Mouse (Mus musculus) neural tube, embryonic 11.5 days (tissue): ENCODE data around the gene Snx3. TPM values are rescaled to one million over a fixed set of nuclear protein-coding genes. Genes with fewer than 3 reads are reported as not detected.

Experiments
- ATAC-seq: fragments of 200-750 bp; cut with Nextera tagmentation; 2 replicates; pipeline ENCODE4 v1.8.0; 2017; ENCODE audit warnings: moderate number of reproducible peaks, mild to moderate bottlenecking, moderate TSS enrichment, moderate library complexity; ENCODE audit not compliant: insufficient read depth, low FRiP score, low TSS enrichment
- DNase-seq: peaks from one replicate; pipeline ENCODE4 v3.0.0-alpha.2; 2015; ENCODE audit warnings: low spot score
- H3K27ac ChIP-seq: fragments of 300-500 bp; sonication (generic); 2 replicates; pipeline ENCODE4 v1.5.1; 2014; ENCODE audit warnings: low read depth, mild to moderate bottlenecking, low read length
- H3K27me3 ChIP-seq: fragments of 300-500 bp; sonication (generic); 2 replicates; pipeline ENCODE4 v1.6.1; 2014; ENCODE audit warnings: mild to moderate bottlenecking, low read length, mixed read lengths; ENCODE audit not compliant: control insufficient read depth, insufficient read depth
- H3K36me3 ChIP-seq: fragments of 300-500 bp; sonication (generic); 2 replicates; pipeline ENCODE4 v1.6.1; 2014; ENCODE audit warnings: mild to moderate bottlenecking, low read length, moderate library complexity, mixed read lengths; ENCODE audit not compliant: control insufficient read depth, insufficient read depth
- H3K4me1 ChIP-seq: fragments of 300-500 bp; sonication (generic); 2 replicates; pipeline ENCODE4 v1.6.1; 2014; ENCODE audit warnings: low read length, mixed read lengths; ENCODE audit not compliant: control insufficient read depth, insufficient read depth
- H3K4me2 ChIP-seq: fragments of 300-500 bp; sonication (generic); 2 replicates; pipeline ENCODE4 v1.6.1; 2014; ENCODE audit warnings: low read depth, mild to moderate bottlenecking, moderate library complexity
- H3K4me3 ChIP-seq: fragments of 300-500 bp; sonication (generic); 2 replicates; pipeline ENCODE4 v1.5.1; 2014; ENCODE audit warnings: low read depth, low read length
- H3K9ac ChIP-seq: fragments of 300-500 bp; sonication (generic); 2 replicates; pipeline ENCODE4 v1.6.1; 2014; ENCODE audit warnings: mild to moderate bottlenecking, low read length
- H3K9me3 ChIP-seq: fragments of 300-500 bp; sonication (generic); 2 replicates; pipeline ENCODE4 v1.6.1; 2016; ENCODE audit warnings: low read length; ENCODE audit not compliant: control insufficient read depth
- WGBS: fragments of 180-500 bp; shearing (Covaris S2); extraction: QIAGEN DNeasy Blood & Tissue Kit; methylation state at CpG from one replicate; pipeline ENCODE4 v1.1.7; 2014; 5-methylcytosine and 5-hydroxymethylcytosine counted together
- polyA plus RNA-seq: library from polyadenylated mRNA; unstranded; fragments of >200 nt; fragmentation: Nextera tagmentation; extraction: Ambion mirVana; gene quantifications from 2 replicates; pipeline ENCODE4 v1.2.1, GENCODE M21; 2014

Gene Snx3
- polyA plus RNA-seq, 1 experiment from 2014 or later: 226 TPM

DNA sequence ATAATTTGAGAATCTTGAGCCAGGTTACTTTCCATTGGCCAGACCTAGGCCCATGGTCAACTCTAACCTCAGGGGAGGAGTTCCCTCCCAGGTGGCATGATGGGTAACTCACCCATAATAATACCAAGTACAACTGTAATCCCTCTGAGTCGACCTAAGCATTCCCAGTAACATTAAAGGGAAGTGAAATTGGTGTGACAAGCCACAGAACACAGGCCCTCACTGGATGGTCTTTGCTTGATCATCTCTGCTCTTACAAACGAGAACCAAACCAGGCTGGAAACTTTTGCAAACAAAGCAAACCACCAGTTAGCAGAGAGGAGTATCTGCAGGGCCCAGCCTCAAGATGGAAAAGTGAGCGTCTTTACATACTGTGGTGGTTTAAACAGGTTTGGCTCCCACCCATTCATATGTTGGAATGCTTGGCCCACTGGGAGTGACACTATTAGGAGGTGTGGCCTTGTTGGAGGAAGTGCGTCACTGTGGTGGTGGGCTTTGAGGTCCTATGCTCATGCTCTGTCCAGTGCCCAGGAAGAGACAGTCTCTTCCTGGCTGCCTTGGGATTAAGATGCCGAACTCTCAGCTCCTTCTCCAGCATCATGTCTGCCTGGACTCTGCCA lies 57.9 kb downstream of the Snx3 start:
- Histone ChIP-seq H3K27me3 (peaks cover 5% of the 10 kb centered on the region), H3K4me2 (no peak overlapping the region)
- WGBS: 75% methylated on average over 5 of the region's 5 CpGs

DNA sequence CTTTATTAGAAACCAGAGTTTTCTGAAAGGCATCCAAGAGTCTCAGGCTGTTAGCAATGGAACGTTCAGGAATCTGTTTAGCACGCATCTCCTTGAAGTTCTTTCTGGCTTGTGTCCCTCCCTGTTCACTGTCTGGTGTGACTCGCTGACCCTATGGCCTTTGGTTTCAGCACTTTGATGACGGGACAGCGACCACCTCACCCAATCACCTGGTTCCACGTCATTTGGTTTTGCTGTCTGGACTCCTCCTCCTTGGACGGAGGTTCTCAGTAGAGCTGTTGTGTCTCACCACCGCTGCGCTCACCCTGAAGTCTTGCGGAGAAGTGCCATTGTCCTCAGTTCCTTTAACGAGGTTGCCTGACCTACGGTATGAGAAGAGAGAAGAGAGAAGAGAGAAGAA lies 60.4 kb downstream of the Snx3 start:
- Histone ChIP-seq H3K27me3 (peaks cover 26% of the 10 kb centered on the region), H3K4me1 (no peaks in the 10 kb centered on the region), H3K36me3 (no peaks in the 10 kb centered on the region), H3K27ac (no peak overlapping the region), H3K9ac (no peak overlapping the region), H3K4me2 (no peak overlapping the region), H3K9me3 (no peaks in the 10 kb centered on the region), H3K4me3 (no peak overlapping the region)
- ATAC-seq (no peak), DNase-seq (peak; percentile 56)
- 1% methylated on average over 12 of the region's 12 CpGs for WGBS

More for the DNA sequence above, 57.9 kb downstream of the Snx3 start:
- Histone ChIP-seq H3K4me1 (no peaks in the 10 kb centered on the region), H3K36me3 (no peaks in the 10 kb centered on the region), H3K9ac (no peak overlapping the region), H3K9me3 (no peaks in the 10 kb centered on the region), H3K27ac (no peak overlapping the region), H3K4me3 (no peak overlapping the region)
- DNase-seq (no peak), ATAC-seq (no peak)

DNA sequence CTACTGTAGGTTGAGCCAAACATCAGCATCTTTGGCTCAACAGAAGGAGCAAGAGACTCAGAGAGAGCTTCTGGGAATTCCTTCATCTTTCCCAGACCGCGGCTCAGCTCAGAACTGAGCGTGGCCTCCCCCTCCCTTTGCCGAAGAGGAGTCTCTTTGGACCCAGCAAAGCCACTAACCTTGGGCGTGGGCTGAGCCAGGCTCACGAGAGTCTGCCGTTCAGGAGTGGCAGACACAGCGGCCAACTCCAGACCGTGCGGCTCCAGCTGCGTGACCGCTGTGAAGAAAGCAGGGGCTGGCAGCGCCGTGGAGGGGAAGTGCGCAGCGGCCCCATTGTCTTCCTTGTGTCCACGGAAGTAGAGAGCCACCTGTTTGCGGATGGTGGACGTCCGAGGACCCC lies 70.7 kb downstream of the Snx3 start:
- no peak overlapping the region for H3K27ac ChIP-seq
- ATAC-seq (no peak; the same call in 1 of the 2 replicates), DNase-seq (no peak)
- H3K27me3 ChIP-seq: peaks cover 94% of the 10 kb centered on the region
- peak overlapping the region; percentile 22; the same call in 1 of the 2 replicates for H3K4me2 ChIP-seq
- H3K4me1 ChIP-seq: no peaks in the 10 kb centered on the region
- no peak overlapping the region for H3K4me3 ChIP-seq
- no peak overlapping the region for H3K9ac ChIP-seq
- WGBS: under 1% methylated on average over 20 of the region's 20 CpGs
- H3K9me3 ChIP-seq: no peaks in the 10 kb centered on the region
- no peaks in the 10 kb centered on the region for H3K36me3 ChIP-seq

GRCm38 (mm10) chr10:42572971-42573370 lies 71.1 kb downstream of the Snx3 start:
- Histone ChIP-seq H3K4me1 (no peaks in the 10 kb centered on the region), H3K9ac (no peak overlapping the region), H3K36me3 (no peaks in the 10 kb centered on the region), H3K27ac (no peak overlapping the region), H3K27me3 (peaks cover 95% of the 10 kb centered on the region), H3K4me3 (no peak overlapping the region), H3K4me2 (no peak overlapping the region), H3K9me3 (no peaks in the 10 kb centered on the region)
- DNase-seq: peak; percentile 24
- 3% methylated on average over 15 of the region's 15 CpGs for WGBS
- no peak; the same call in 1 of the 2 replicates for ATAC-seq

- no peaks in the 10 kb centered on the region for H3K36me3 ChIP-seq
- H3K4me2 ChIP-seq: no peak overlapping the region
- H3K27me3 ChIP-seq: peaks cover 97% of the 10 kb centered on the region
- no peaks in the 10 kb centered on the region for H3K9me3 ChIP-seq
- no peaks in the 10 kb centered on the region for H3K4me1 ChIP-seq
- DNase-seq (peak; percentile 28), ATAC-seq (no peak)
- no peak overlapping the region for H3K27ac ChIP-seq
- no peak overlapping the region for H3K9ac ChIP-seq
- no peak overlapping the region for H3K4me3 ChIP-seq
- 1% methylated on average over 10 of the region's 10 CpGs for WGBS
Observed at GRCm38 (mm10) chr10:42574639-42575038, 72.8 kb downstream of the Snx3 start.

DNA sequence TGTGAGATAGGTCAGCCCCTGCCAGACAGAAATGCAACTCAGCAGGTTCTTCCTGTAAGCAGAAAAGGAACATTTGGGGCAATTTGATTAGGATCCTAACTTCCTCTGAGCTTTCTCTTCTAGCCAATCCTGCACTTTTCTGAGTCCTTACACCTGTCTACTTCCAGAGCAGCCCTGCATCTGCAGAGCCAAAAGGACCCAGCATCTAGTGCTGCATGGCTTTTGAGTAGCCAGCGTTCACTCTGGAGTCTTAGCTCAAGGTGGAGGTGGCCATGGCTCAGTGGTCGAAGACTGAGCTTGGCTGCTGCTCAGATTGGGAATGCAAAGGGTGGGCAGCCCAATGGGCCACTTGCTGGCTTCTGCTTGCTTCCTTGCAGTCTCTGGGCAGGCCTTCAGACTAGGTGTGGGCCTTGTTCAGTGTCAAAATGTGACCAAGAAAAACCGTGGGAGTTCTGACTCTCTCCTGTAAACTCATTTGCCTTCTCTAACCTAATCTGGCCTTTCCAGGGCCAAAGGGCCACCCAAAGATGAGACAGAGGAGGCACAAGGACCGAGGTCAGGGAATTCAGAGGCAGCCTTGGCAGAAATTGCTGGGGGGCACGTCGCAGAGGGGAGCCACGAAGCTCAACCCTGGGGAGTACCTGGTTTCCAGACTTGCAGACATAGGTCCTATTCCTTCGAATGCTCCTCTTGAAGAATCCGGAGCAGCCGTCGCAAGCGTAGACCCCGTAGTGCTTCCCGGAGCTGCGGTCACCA lies 75.9 kb downstream of the Snx3 start:
- Histone ChIP-seq H3K27ac (no peak overlapping the region), H3K4me2 (no peak overlapping the region), H3K36me3 (no peaks in the 10 kb centered on the region), H3K4me3 (no peak overlapping the region), H3K9me3 (no peaks in the 10 kb centered on the region), H3K27me3 (peaks cover 98% of the 10 kb centered on the region), H3K4me1 (0 out of 2 replicates have a peak, but pooled peaks cover 3% of the 10 kb centered on the region), H3K9ac (no peak overlapping the region)
- DNase-seq (peak; percentile 17), ATAC-seq (no peak)
- 1% methylated on average over 15 of the region's 15 CpGs for WGBS

GRCm38 (mm10) chr10:42578281-42578675 lies 76.4 kb downstream of the Snx3 start:
- Histone ChIP-seq H3K4me3 (no peak overlapping the region), H3K9me3 (no peaks in the 10 kb centered on the region), H3K27me3 (peaks cover 98% of the 10 kb centered on the region), H3K27ac (no peak overlapping the region), H3K4me1 (peaks cover 4% of the 10 kb centered on the region; the same call in 1 of the 2 replicates), H3K36me3 (no peaks in the 10 kb centered on the region), H3K4me2 (no peak overlapping the region), H3K9ac (no peak overlapping the region)
- ATAC-seq (no peak), DNase-seq (no peak)
- WGBS: 1% methylated on average over 15 of the region's 15 CpGs

GRCm38 (mm10) chr10:42578698-42579474 lies 77.1 kb downstream of the Snx3 start:
- Histone ChIP-seq H3K9ac (no peak overlapping the region), H3K9me3 (no peaks in the 10 kb centered on the region), H3K36me3 (no peaks in the 10 kb centered on the region), H3K4me1 (peaks cover 7% of the 10 kb centered on the region; the same call in 1 of the 2 replicates), H3K4me2 (no peak overlapping the region), H3K4me3 (no peak overlapping the region), H3K27me3 (peaks cover 98% of the 10 kb centered on the region), H3K27ac (no peak overlapping the region)
- no peak for DNase-seq
- under 1% methylated on average over 22 of the region's 22 CpGs for WGBS
- no peak for ATAC-seq
